Mouse (Mus musculus): ENCODE data around the gene Rnf216. TPM values are rescaled to one million over a fixed set of nuclear protein-coding genes. Genes with fewer than 3 reads are reported as not detected.
A peak's percentile ranks its signal among the peaks of the same experiment; 100 is the strongest.

Gene Rnf216
- total RNA-seq, 2 experiments from 2014 or later, result 42.4 to 44.5 TPM

DNA sequence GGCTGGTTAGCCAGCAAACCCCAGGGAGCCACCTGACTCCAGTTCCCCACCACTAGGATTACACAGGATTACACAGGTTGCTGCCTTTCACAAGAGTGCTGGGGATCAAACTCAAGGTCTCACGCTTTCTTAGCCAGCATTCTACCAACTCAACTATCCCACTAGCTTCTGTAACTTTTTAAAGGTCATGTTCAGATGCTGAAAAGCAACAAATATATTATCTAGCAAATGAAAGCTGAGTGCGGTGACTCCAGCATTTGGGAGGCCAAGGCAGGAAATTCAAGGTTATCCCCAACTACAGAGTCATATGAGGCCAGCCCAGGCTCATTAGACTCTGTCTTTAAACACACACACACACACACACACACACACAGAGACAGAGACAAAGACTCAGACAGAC lies 9.6 kb downstream of the Rnf216 start:
- DNase-seq (ENCODE audit: low spot score in 2 of 2), result no peak

GRCm38 (mm10) chr5:143101626-143102025 lies 11.2 kb downstream of the Rnf216 start:
- DNase-seq (ENCODE audit: low spot score in 2 of 2), result no peak

DNA sequence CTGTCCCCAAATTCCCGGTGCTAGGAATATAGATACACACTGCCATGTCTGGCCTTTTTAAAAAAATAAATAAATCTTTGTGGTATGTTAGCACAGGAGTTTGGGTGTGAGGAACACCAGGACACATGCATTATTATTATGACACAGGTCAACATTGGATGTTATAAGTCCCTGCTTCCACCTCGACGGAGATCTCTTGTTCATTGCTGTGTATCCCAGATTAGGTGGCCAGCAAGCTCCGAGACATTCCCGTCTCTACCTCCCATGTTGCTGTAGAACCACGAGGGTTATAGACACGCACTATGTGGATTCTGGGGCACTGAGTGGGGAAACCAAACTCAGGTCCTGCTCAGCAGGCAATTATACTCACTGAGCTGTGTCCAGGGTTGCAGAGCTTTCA lies 17.5 kb downstream of the Rnf216 start:
- no peak for DNase-seq (ENCODE audit: low spot score in 2 of 2)

GRCm38 (mm10) chr5:143092891-143093290 lies 19.9 kb downstream of the Rnf216 start:
- no peak for DNase-seq (ENCODE audit: low spot score in 2 of 2)

DNA sequence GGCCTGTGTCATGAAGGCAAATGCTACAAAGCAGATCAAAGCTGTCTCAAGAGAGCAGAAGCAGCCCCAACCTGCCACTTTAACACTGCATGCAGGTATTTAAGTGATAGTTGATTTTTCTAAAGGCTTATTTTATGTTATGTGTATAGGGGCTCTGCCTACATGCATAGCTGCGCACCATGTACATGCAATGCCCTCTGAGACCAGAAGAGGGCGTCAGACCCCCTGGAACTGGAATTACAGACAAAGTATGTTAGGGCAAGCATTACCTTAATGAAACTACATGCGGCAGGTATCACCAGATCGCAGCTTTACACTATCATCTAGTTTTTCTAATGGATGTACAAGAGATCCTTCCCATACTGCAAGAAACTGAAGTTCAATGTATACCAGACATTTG lies 27.9 kb downstream of the Rnf216 start:
- peak; percentile 25 to 37 for DNase-seq (ENCODE audit: low spot score in 2 of 2)

DNA sequence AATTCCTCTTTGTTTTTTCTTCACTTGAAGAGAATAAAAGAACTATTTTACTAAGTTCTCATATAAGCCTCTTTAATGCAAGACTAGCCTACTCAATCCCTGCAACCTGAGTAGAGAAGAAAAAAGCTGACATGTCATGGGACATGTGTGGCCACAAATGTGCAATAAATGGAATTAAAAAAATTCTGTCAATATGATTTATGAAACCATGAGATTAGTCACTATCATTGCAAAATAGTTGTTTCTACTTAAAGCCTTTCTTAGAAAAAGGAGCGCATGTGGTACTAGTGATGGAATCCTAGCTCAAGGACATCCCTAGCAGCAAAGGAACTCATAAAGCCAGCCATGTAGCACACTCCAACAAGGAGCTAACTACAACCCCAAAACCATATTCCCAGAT lies 33.0 kb downstream of the Rnf216 start:
- DNase-seq (ENCODE audit: low spot score in 2 of 2), result no peak

GRCm38 (mm10) chr5:143076603-143077143 lies 36.1 kb downstream of the Rnf216 start:
- no peak for DNase-seq (ENCODE audit: low spot score in 2 of 2)

DNA sequence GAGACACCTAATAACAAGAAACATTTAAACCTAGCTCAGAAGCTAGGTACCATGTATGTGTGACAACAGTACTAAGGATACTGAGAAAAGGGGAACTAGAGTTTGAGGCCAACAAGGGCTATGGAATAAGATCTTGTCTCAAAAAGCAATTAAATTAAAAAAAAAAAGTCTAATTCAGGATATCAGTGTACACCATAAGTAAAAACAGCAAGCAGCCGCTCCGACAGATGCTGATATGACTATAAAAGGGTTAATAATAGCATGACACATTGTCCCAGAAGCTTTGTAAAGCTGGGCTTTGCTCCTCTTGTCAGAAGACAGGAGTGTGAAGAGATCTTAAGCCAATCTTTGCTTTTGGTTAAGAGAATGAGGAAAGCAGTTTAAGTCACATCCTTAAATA lies 36.8 kb downstream of the Rnf216 start:
- no peak for DNase-seq (ENCODE audit: low spot score in 2 of 2)

- no peak for DNase-seq (ENCODE audit: low spot score in 2 of 2)
These were observed 43.7 kb downstream of the Rnf216 start for GRCm38 (mm10) chr5:143069048-143069447.

- DNase-seq (ENCODE audit: low spot score in 2 of 2), result no peak
These were observed 44.4 kb downstream of the Rnf216 start for GRCm38 (mm10) chr5:143068382-143068781.

GRCm38 (mm10) chr5:143066551-143066958 lies 46.2 kb downstream of the Rnf216 start:
- peak; percentile 72 to 81 for DNase-seq (ENCODE audit: low spot score in 2 of 2)

DNA sequence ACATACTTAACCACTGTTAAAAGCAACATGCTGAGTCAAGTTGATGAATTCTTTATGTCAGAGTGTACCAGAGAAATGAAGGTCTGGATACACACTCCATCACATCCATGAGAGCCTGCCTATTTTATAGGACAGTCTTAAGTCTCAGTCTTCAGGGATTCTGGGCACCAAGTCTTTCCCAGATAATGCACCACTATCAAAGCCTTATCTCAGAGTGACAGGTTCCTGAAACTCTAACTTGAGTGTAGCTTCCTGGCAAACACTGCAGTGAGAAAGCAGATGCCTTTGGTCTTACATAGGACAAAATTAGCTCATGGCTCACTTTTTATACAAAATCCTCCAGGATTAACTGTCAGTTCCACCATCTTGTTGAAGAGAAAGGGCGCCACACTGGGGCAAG lies 46.7 kb downstream of the Rnf216 start:
- DNase-seq (ENCODE audit: low spot score in 2 of 2), result no peak

DNA sequence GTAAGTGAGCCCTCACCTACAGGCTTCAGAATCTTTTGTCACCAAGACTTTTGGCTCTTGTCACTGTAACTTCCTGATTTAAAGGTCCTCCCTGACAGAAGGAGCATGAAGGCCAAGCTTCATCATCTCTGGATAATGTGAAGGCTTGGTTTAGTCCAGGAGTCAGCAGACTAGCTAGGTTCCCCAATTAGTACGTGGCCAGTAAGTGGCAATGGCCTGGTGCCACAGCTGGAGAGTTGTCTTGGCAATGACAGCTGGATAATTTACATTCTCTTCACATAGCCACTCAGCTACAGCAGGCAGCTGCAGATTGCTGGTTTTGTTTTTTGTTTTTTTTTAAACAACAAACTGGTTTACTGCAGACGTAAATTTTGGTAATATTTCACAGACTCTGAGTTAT lies 47.6 kb downstream of the Rnf216 start:
- peak; percentile 45 to 57 for DNase-seq (ENCODE audit: low spot score in 2 of 2)

- no peak for DNase-seq (ENCODE audit: low spot score in 2 of 2)
These were observed 50.5 kb downstream of the Rnf216 start for GRCm38 (mm10) chr5:143062251-143062650.

DNA sequence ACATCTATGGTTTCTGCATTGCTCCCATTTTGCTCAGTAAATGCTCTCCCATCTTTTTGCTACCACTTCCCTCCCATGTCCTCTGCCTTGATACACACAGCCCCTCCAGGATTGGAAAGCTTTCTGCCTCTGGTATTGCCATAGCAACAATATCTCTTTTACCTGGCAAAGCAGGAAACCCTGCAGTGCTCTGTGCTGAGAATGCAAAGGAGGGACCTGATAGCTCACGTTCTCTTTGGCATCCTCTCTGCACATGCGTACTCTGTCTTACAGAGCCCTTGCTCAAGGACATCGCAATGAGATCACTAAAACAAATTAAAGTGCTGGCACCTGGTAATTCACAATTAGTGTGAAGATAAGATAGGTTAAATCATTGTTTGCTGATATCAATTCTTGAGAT lies 51.3 kb downstream of the Rnf216 start:
- no peak for DNase-seq (ENCODE audit: low spot score in 2 of 2)

GRCm38 (mm10) chr5:143060774-143061385 lies 51.9 kb downstream of the Rnf216 start:
- DNase-seq (ENCODE audit: low spot score in 2 of 2), result no peak

GRCm38 (mm10) chr5:143059958-143060357 lies 52.8 kb downstream of the Rnf216 start:
- no peak for DNase-seq (ENCODE audit: low spot score in 2 of 2)

GRCm38 (mm10) chr5:143059182-143059581 lies 53.6 kb downstream of the Rnf216 start:
- DNase-seq (ENCODE audit: low spot score in 2 of 2), result no peak

DNA sequence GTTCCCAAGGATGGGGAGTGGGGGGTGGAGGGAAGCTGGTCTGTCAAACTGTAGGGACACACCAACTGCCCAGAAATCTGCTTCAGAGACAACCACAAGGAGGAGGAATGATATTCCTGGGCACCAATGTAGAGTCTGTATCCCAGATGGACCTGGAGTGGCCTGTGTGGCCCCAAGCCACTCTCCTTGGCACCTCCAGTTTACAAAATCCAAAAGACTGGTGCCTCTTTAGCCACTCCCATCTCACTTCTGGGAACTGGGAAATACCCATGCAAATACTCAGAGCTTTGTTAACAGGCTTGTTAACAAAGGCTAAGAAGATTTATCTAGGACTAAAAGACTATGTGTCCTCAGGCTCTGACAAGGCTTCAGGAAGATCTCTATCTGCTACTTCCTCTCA lies 54.1 kb downstream of the Rnf216 start:
- no peak for DNase-seq (ENCODE audit: low spot score in 2 of 2)

DNA sequence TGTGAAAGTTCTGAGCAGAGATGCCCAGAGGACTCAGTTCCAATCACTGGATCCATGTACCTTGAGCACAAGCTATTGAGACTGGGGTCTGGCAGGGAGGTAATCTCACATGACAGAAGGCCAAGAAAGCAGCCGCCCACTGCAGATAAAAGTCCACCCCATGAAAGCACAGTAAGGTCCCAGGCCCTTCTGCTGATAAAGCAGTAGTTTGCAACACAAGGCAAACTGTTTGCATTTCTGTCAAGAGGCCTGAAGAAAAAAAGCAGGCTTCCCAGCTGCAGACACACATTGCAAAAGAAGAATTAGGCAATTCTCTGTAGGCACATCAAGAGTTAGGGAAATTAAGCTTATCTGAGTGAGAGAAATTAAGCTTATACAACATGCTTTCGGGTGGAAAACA lies 54.6 kb downstream of the Rnf216 start:
- no peak for DNase-seq (ENCODE audit: low spot score in 2 of 2)

GRCm38 (mm10) chr5:143057753-143058152 lies 55.0 kb downstream of the Rnf216 start:
- DNase-seq (ENCODE audit: low spot score in 2 of 2), result no peak

DNA sequence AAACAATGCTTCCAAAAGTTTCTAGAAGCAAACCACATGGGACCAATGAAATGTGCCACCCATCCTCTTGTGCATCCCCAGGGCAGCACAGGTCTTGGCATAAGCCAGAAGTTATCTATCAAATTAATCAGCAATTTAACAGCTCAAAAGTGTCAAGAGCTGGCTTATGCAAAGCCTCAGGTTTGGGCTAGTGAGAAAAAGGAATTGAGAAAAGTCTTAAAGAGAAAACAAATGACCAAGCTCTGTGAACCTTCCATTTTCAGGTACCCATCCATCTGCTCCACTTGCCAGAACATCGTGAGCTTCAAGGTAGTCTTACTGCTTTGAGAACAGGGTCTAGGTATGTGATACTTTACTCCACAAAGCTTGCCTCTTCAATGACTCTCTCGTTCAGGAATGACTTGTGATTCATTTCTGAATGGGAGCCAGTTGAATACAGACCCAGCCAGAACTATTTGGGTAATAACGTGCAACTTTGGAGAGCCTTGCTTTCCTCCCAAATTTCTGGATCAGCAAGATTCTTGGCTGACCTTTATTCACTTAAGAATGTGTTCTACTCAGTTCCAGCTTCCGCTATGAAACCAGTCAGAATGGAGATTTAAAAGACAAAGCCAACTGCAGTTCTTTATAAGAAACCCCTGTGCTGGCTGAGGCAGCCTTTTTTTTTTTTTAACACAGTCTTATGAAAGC lies 56.5 kb downstream of the Rnf216 start:
- no peak for DNase-seq (ENCODE audit: low spot score in 2 of 2)

Data from layer of hippocampus, postnatal 10 days (tissue).